Mouse (Mus musculus) MEL (cell line): ENCODE results near the gene Gm49392. TPM values are rescaled to one million over a fixed set of nuclear protein-coding genes. Genes with fewer than 3 reads are reported as not detected.

Source experiments
- DNase-seq: peaks from one replicate; pipeline ENCODE4 v3.0.0; 2011; ENCODE audit warnings: low read depth, low spot score
- H3K27ac ChIP-seq: 2 replicates; pipeline ENCODE4 v1.5.1; 2012; ENCODE audit warnings: low read depth, mild to moderate bottlenecking, control low read depth, low read length, moderate library complexity; ENCODE audit not compliant: control insufficient read depth
- H3K27me3 ChIP-seq, 2 experiments: fragments of 150-350 bp in 1 of 2; sonication (generic) in 1 of 2; 2 replicates each; pipeline ENCODE4 v1.6.1; 2012; ENCODE audit warnings: low read length in 2 of 2, mild to moderate bottlenecking in 2 of 2, improper control_type of control experiment in 1 of 2, moderate library complexity in 1 of 2; ENCODE audit not compliant: insufficient read depth in 2 of 2, control insufficient read depth in 1 of 2
- H3K36me3 ChIP-seq, 2 experiments: 2 replicates each; pipeline ENCODE4 v1.6.1; 2012 to 2014; ENCODE audit warnings: low read length in 2 of 2, improper control_type of control experiment in 1 of 2, inconsistent platforms in 1 of 2, mild to moderate bottlenecking in 1 of 2; ENCODE audit not compliant: insufficient read depth in 2 of 2, control insufficient read depth in 1 of 2
- H3K4me1 ChIP-seq, 2 experiments: fragments of 150-350 bp in 1 of 2; sonication (generic) in 1 of 2; 2 replicates each; pipeline ENCODE4 v1.6.1; 2012; ENCODE audit warnings: low read length in 2 of 2, improper control_type of control experiment in 1 of 2, mild to moderate bottlenecking in 1 of 2; ENCODE audit not compliant: insufficient read depth in 2 of 2, control insufficient read depth in 1 of 2
- H3K4me3 ChIP-seq, 2 experiments: fragments of 150-350 bp in 1 of 2; sonication (generic) in 1 of 2; 2 replicates each; pipeline ENCODE4 v1.5.1; 2012; ENCODE audit warnings: low read depth in 2 of 2, low read length in 2 of 2, mild to moderate bottlenecking in 2 of 2, moderate library complexity in 2 of 2, control low read depth in 1 of 2, improper control_type of control experiment in 1 of 2; ENCODE audit not compliant: control insufficient read depth in 1 of 2, insufficient read depth in 1 of 2
- H3K79me2 ChIP-seq: 2 replicates; pipeline ENCODE4 v1.6.1; 2012; ENCODE audit warnings: mild to moderate bottlenecking, low read length, moderate library complexity; ENCODE audit not compliant: control insufficient read depth, poor library complexity, insufficient read depth
- H3K9ac ChIP-seq: 2 replicates; pipeline ENCODE4 v1.6.1; 2012; ENCODE audit warnings: low read depth, mild to moderate bottlenecking, control low read depth, low read length, moderate library complexity; ENCODE audit not compliant: control insufficient read depth, poor library complexity, severe bottlenecking
- H3K9me3 ChIP-seq: fragments of 150-350 bp; sonication (generic); replicated peaks from 2 replicates; pipeline ENCODE4 v1.6.1; 2012; ENCODE audit warnings: mild to moderate bottlenecking, low read length, improper control_type of control experiment, moderate library complexity; ENCODE audit not compliant: insufficient read depth
- CHD1 ChIP-seq: IDR thresholded peaks from 2 replicates; pipeline ENCODE4 v1.6.1; 2012; ENCODE audit warnings: low read depth, mild to moderate bottlenecking, inconsistent platforms, low read length, improper control_type of control experiment
- CHD2 ChIP-seq: IDR thresholded peaks from 2 replicates; pipeline ENCODE4 v1.6.1; 2011; ENCODE audit warnings: low read length, improper control_type of control experiment
- E2F4 ChIP-seq: IDR thresholded peaks from 2 replicates; pipeline ENCODE4 v1.6.1; 2011; ENCODE audit warnings: low read depth, low read length, improper control_type of control experiment, borderline replicate concordance
- EP300 ChIP-seq, 2 experiments: IDR thresholded peaks; 2 replicates each; pipeline ENCODE4 v1.6.1; 2011; ENCODE audit warnings: improper control_type of control experiment in 2 of 2, low read length in 2 of 2, low read depth in 1 of 2, mild to moderate bottlenecking in 1 of 2
- GABPA ChIP-seq: IDR thresholded peaks from 2 replicates; pipeline ENCODE4 v1.6.1; 2012; ENCODE audit warnings: low read depth, mild to moderate bottlenecking, inconsistent platforms, low read length, improper control_type of control experiment, moderate library complexity
- KAT2A ChIP-seq: conservative IDR thresholded peaks from 2 replicates; pipeline ENCODE4 v1.6.1; 2012; ENCODE audit warnings: low read depth, low read length, improper control_type of control experiment, inconsistent platforms
- MAFK ChIP-seq: IDR thresholded peaks from 2 replicates; pipeline ENCODE4 v1.6.1; 2011; ENCODE audit warnings: low read depth, mild to moderate bottlenecking, low read length, improper control_type of control experiment, borderline replicate concordance
- MAX ChIP-seq: IDR thresholded peaks from 2 replicates; pipeline ENCODE4 v1.6.1; 2011; ENCODE audit warnings: low read length, improper control_type of control experiment
- MAZ ChIP-seq: IDR thresholded peaks from 2 replicates; pipeline ENCODE4 v1.6.1; 2012; ENCODE audit warnings: low read depth, mild to moderate bottlenecking, inconsistent platforms, low read length, improper control_type of control experiment
- MEF2A ChIP-seq: IDR thresholded peaks from 2 replicates; pipeline ENCODE4 v1.6.1; 2014; ENCODE audit warnings: low read depth, mild to moderate bottlenecking, inconsistent platforms, low read length, improper control_type of control experiment; ENCODE audit not compliant: poor library complexity, insufficient replicate concordance, severe bottlenecking; ENCODE audit errors: extremely low read depth
- NELFE ChIP-seq: IDR thresholded peaks from 2 replicates; pipeline ENCODE4 v1.6.1; 2011; ENCODE audit warnings: low read depth, low read length, improper control_type of control experiment
- POLR2A ChIP-seq, 2 experiments: IDR thresholded peaks; 2 replicates each; pipeline ENCODE4 v1.6.1; 2011 to 2012; ENCODE audit warnings: low read length in 2 of 2, mild to moderate bottlenecking in 2 of 2, control low read depth in 1 of 2, improper control_type of control experiment in 1 of 2, low read depth in 1 of 2, moderate library complexity in 1 of 2; ENCODE audit not compliant: control insufficient read depth in 1 of 2, insufficient read depth in 1 of 2, poor library complexity in 1 of 2
- POLR2AphosphoS5 ChIP-seq: IDR thresholded peaks from 2 replicates; pipeline ENCODE4 v1.6.1; 2012; ENCODE audit warnings: low read depth, borderline replicate concordance, mild to moderate bottlenecking, inconsistent platforms, low read length, moderate library complexity, mixed read lengths
- RAD21 ChIP-seq: IDR thresholded peaks from 2 replicates; pipeline ENCODE4 v1.6.1; 2011; ENCODE audit warnings: mild to moderate bottlenecking, low read depth, low read length, improper control_type of control experiment
- SMC3 ChIP-seq: IDR thresholded peaks from 2 replicates; pipeline ENCODE4 v1.6.1; 2011; ENCODE audit warnings: low read depth, low read length, improper control_type of control experiment
- TAL1 ChIP-seq: IDR thresholded peaks from 2 replicates; pipeline ENCODE4 v1.6.1; 2012; ENCODE audit warnings: mild to moderate bottlenecking, inconsistent platforms, low read length, moderate library complexity, mixed read lengths
- TBP ChIP-seq: IDR thresholded peaks from 2 replicates; pipeline ENCODE4 v1.8.0; 2011; ENCODE audit warnings: low read depth, low read length, improper control_type of control experiment
- USF2 ChIP-seq, 2 experiments: IDR thresholded peaks; 2 replicates each; pipeline ENCODE4 v1.6.1; 2011 to 2012; ENCODE audit warnings: improper control_type of control experiment in 2 of 2, low read length in 2 of 2, borderline replicate concordance in 1 of 2, inconsistent platforms in 1 of 2, low read depth in 1 of 2, mild to moderate bottlenecking in 1 of 2; ENCODE audit not compliant: insufficient read depth in 1 of 2
- ZC3H11A ChIP-seq: IDR thresholded peaks from 2 replicates; pipeline ENCODE4 v1.6.1; 2012; ENCODE audit warnings: low read depth, mild to moderate bottlenecking, inconsistent platforms, low read length, improper control_type of control experiment
- ZKSCAN1 ChIP-seq: IDR thresholded peaks from 2 replicates; pipeline ENCODE4 v1.6.1; 2012; ENCODE audit warnings: low read depth, mild to moderate bottlenecking, inconsistent platforms, low read length, improper control_type of control experiment, moderate library complexity
- ZNF384 ChIP-seq: IDR thresholded peaks from 2 replicates; pipeline ENCODE4 v1.6.1; 2012; ENCODE audit warnings: low read depth, mild to moderate bottlenecking, inconsistent platforms, low read length, improper control_type of control experiment
- polyA plus RNA-seq, 2 experiments: library from polyadenylated mRNA; stranded (reverse) in 1 of 2; unstranded in 1 of 2; fragments of >175 nt in 1 of 2; fragments of >200 nt in 1 of 2; gene quantifications; 2 replicates each; pipeline versions ENCODE4 v1.2.1 to v1.2.4; 2012; ENCODE audit warnings: low replicate concordance in 2 of 2, low read depth in 1 of 2; ENCODE audit not compliant: insufficient read length in 2 of 2, insufficient read depth in 1 of 2, missing spikeins in 1 of 2
- total RNA-seq: library from RNA; depleted of rRNA; stranded (reverse); fragments of 300-350 nt; gene quantifications from 2 replicates; pipeline ENCODE4 v1.2.3, GENCODE M21; 2012

Gene Gm49392
- total and polyA plus RNA-seq, 3 experiments = not detected

GRCm38 (mm10) chr13:60897328-60897727 lies 634 bp upstream of the Gm49392 start, which contains the start of gene Ctla2b:
TSS of gene Ctla2b (minus strand) at chr13:60897447.
- Histone ChIP-seq H3K4me1 (no peaks in the 10 kb centered on the region), H3K4me3 (no peak within 1 kb of the TSS), H3K79me2 (no peaks in the 10 kb centered on the region), H3K9me3 (no peaks in the 10 kb centered on the region), H3K9ac (no peak within 1 kb of the TSS), H3K36me3 (no peaks in the 10 kb centered on the region), H3K27ac (no peak within 1 kb of the TSS), H3K27me3 (no peaks in the 10 kb centered on the region; a peak in 1 of 4 replicates)
- TF ChIP-seq USF2 (IDR thresholded peaks at IDR 0.05; ENCODE audit: borderline replicate concordance in 1 of 2, insufficient read depth in 1 of 2, low read depth in 1 of 2, low read length in 2 of 2) (no peak), MAFK (no peak), ZNF384 (no peak), MAZ (no peak), RAD21 (no peak), ZC3H11A (no peak), MAX (no peak), POLR2AphosphoS5 (no peak), GABPA (no peak), KAT2A (no peak), ZKSCAN1 (no peak), CHD1 (no peak), TBP (no peak), MEF2A (no peak), EP300 (IDR thresholded peaks at IDR 0.05; ENCODE audit: low read depth in 1 of 2, low read length in 2 of 2) (no peak), CHD2 (no peak), E2F4 (no peak)
- no peak for DNase-seq

- no peaks in the 10 kb centered on the region for H3K9me3 ChIP-seq
- H3K4me3 ChIP-seq = no peak overlapping the region
- no peaks in the 10 kb centered on the region for H3K36me3 ChIP-seq
- no peak overlapping the region for H3K27ac ChIP-seq
- H3K4me1 ChIP-seq = no peaks in the 10 kb centered on the region
- H3K9ac ChIP-seq = no peak overlapping the region
- H3K79me2 ChIP-seq = no peaks in the 10 kb centered on the region
- H3K27me3 ChIP-seq = no peaks in the 10 kb centered on the region
- no peak for DNase-seq
- no peak for TF ChIP-seq NELFE
- TF ChIP-seq SMC3 = no peak
- TF ChIP-seq TAL1 = no peak
- no peak for TF ChIP-seq POLR2A (IDR thresholded peaks at IDR 0.05; ENCODE audit: control insufficient read depth in 1 of 2, insufficient read depth in 1 of 2, low read depth in 1 of 2, low read length in 2 of 2, poor library complexity in 1 of 2)
- no peak for TF ChIP-seq GABPA
- no peak for TF ChIP-seq USF2 (IDR thresholded peaks at IDR 0.05; ENCODE audit: borderline replicate concordance in 1 of 2, insufficient read depth in 1 of 2, low read depth in 1 of 2, low read length in 2 of 2)
Measured at GRCm38 (mm10) chr13:60895406-60896160, 1.1 kb downstream of the Gm49392 start.
